ENCODE assay signal across 12 mouse cellular contexts in genomic region chr9:97570881-97571280, GRCm38 (mm10).
DNase-seq lines count a peak whose midpoint lies in the region.
"Had no signal": no experiment of that assay in that cellular context is flagged by ENCODE, and none has a peak within 500 bp of the region (broad histone marks: within the 10 kb centered on the region; RNA-seq: fewer than 3 reads in every experiment).

No protein-coding gene starts in this region.

- H3K36me3 ChIP-seq in heart, embryonic 10.5 days = no peaks in the 10 kb centered on the region
- H3K36me3 ChIP-seq: G1E; hindbrain, embryonic 13.5 days had no signal

- intact Hi-C loops in heart, postnatal 25 days (cut with DNase I) = no loop called here
- intact Hi-C loops in left cerebral cortex, postnatal 36 days (cut with DNase I) = no loop called here

- no peaks in the 10 kb centered on the region for H3K9me3 ChIP-seq in heart, embryonic 10.5 days
- H3K9me3 ChIP-seq: hindbrain, embryonic 13.5 days had no signal

- no peaks in the 10 kb centered on the region for H3K4me1 ChIP-seq in heart, embryonic 10.5 days

- H3K4me3 ChIP-seq in heart, embryonic 10.5 days = no peak overlapping the region
- H3K4me3 ChIP-seq: hindbrain, embryonic 13.5 days; myocyte had no signal

- DNase-seq in adrenal gland, postnatal 10 days = peak; percentile 9
- no peak for DNase-seq in adrenal gland, postnatal 14 days
- DNase-seq in heart, embryonic 10.5 days (ENCODE audit: low spot score) = peak; percentile 66
- DNase-seq in heart, postnatal 25 days (ENCODE audit: low spot score) = no peak
- DNase-seq in cerebellum, postnatal 36 days = peak; percentile 13 to 17
- peak; percentile 33 to 36 for DNase-seq in left cerebral cortex, postnatal 36 days (ENCODE audit: low spot score in 2 of 2)
- DNase-seq in adrenal gland, postnatal 36 days = no peak
- DNase-seq in embryo, embryonic 10 days (ENCODE audit: low spot score) = no peak
- DNase-seq: spleen, adult 18-20 months had no signal

- H3K27me3 ChIP-seq in heart, embryonic 10.5 days (ENCODE audit: insufficient read depth, poor library complexity, severe bottlenecking) = no peaks in the 10 kb centered on the region
- H3K27me3 ChIP-seq: hindbrain, embryonic 13.5 days had no signal

- WGBS in heart, embryonic 10.5 days = 84% methylated on average over 7 of the region's 7 CpGs

- H3K27ac ChIP-seq in heart, embryonic 10.5 days = no peak overlapping the region
- H3K27ac ChIP-seq: hindbrain, embryonic 13.5 days had no signal

Comparison
In these comparisons a context has a peak if more than half of its experiments do, and no peak if none do; other contexts are left out.
1. DNase-seq: peak in adrenal gland, postnatal 10 days (single experiment), heart, embryonic 10.5 days (single experiment), cerebellum, postnatal 36 days (2 of 2) and left cerebral cortex, postnatal 36 days (2 of 2); none in adrenal gland, postnatal 14 days (single experiment), heart, postnatal 25 days (single experiment), adrenal gland, postnatal 36 days (0 of 2) and embryo, embryonic 10 days (single experiment).